Mouse (Mus musculus) lung, postnatal 14 days (tissue): ENCODE measurements around the gene Rnf113a1.
A peak's percentile ranks its signal among the peaks of the same experiment; 100 is the strongest.
"Not testable (repeated sequence)": the region's sequence is repeated elsewhere in the genome, so short reads cannot be mapped to it uniquely, and the experiment has no call there.

ENCODE experiments used
- DNase-seq: peaks from one replicate; pipeline ENCODE4 v3.0.0; 2021

Rnf113a1 gene

DNA sequence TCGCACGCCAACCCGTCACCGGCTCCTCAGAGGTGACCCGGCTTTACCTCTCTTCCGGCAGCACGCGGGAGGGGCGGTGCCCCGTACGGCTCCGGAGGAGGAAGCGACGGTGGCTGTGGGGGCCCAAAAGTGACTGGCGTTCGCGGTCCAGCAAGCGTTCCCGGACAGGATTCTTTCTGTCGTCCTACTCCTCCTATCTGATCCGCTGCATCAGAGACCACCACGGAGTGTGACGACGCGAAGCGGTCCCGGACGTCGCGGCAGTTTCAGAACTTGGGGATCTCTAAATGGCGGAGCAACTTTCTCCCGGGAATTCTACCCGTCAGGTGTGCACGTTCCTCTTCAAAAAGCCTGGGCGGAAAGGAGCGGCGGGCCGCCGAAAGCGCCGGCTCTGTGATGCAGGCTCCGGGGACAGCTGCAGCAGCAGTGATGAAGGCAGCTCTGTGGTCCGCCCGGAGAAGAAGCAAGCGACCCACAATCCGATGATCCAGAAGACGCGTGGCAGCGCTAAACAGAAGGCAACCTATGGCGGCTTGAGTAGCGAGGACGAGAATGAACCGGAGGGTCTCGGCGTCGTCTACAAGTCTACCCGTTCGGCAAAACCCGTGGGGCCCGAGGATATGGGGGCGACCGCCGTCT, at the start of gene Rnf113a1, which contains the start of gene Ndufa1:
Rnf113a1 (plus strand) TSS at position 141 of the 639 bp plus-strand sequence.
Ndufa1 (minus strand) TSS at position 59 of the 639 bp plus-strand sequence.
- DNase-seq: peak; percentile 78

DNA sequence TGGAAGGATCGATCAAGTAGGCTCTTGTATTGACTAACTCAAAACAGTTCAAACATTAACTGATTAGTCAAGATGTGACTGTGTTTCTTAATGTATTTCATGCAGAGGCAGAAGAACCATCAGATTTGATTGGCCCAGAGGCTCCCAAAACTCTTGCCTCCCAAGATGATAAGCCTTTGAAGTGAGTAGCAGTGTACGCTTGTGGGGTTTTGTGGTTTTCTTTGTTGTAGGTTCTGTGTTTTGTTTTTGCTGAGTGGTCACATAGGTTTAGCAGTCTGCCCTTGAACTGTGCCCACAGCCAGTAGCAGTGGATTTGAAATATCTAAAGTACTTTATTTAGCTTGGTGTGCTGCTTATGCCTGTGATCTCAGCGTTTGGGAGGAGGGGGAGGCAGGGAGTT, 49.3 kb upstream of the Rnf113a1 start:
- no peak for DNase-seq

DNA sequence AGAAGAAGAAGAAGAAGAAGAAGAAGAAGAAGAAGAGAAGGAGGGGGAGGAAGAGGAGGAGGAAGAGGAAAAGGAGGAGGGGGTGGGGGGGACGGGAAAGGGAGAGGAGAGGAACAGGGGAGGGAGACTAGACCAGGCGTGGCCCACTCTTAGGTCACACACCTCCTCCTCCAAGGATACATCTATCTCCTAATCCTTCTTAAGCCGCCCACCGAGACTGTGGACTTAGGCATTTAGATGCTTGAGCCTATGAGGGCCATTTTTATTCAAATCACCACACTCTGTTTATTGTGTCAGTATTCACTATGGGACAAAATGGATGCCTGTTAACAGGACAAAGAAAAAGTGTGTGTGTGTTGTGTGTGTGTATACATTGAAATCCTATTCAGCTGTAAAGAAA, 46.5 kb upstream of the Rnf113a1 start:
- not testable (repeated sequence) for DNase-seq

- peak; percentile 17 for DNase-seq
Measured at GRCm38 (mm10) chrX:37144954-37145353, 46.1 kb upstream of the Rnf113a1 start.

DNA sequence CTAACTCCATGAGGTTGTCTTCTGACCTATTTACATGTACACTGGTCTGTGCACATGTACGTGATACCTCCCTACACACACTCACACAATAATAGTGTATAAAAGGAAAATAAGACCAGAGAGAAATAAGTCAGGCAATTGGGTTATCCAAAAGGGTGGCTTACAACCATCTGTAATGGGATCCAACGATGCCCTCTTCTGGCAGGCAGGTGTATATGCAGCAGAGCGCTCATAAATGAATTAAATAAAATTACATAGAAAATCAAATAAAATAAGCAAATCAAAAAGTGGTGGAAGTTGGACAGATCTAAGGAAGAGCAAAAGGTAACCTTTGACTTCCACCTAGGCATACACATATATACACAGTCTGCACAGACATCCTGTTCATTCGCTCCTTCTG, 33.2 kb upstream of the Rnf113a1 start:
- DNase-seq: peak; percentile 1

DNA sequence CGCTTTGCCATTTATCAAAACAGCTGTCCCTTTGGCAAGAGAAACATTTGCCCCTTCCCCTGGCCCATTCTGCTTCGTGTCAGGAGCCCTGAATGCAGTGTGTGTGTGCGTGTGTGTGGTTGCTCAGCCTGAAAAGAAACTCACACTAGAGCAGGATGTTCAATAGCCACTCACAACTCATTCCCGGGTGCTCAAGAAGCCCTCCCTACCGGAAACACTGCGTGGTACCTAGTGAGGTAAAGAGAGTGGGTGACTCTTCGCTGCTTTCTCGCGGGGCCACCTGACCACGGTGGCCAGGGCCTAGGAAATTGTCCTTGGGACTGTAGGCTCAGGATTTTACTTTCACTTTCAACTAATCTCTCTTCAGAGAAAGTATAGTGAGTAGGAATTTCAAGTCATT, 29.9 kb upstream of the Rnf113a1 start:
- DNase-seq: no peak

DNA sequence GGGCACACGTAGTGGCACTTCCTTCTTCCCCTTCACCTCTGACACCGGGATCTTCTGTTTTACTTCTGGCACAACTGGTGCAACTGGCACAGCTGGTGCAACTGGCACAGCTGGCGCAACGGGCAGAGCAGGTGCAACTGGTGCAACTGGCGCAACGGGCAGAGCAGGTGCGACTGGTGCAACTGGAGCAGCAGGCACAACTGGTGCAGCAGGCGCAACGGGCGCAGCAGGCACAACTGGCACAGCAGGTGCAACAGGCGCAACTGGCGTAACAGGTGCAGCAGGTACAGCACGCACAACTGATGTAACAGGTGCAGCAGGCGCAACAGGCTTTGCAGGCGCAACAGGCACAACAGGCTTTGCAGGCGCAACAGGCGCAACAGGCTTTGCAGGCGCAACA, 27.9 kb upstream of the Rnf113a1 start:
- DNase-seq: no peak

- DNase-seq: peak; percentile 43
Measured at GRCm38 (mm10) chrX:37167085-37167484, 24.0 kb upstream of the Rnf113a1 start.

DNA sequence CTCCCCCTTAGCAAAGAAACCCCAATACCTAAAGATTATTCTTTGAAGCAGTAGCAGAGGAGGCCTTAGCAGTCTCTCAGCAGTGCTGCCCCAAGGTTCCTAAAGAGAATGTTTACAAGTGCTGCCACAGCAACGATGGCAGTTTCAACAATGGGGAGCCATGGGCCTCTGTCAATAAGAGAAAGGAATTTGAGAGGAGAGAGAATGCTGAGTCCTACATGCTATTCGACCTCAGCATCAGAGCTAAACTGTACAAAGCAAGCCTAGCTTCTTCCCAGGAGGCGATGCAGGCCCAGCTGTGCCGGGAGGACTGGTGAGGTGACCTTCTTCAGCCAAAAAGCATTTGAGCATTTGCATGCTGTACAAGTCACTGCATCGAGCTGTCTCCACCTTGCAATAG, 22.3 kb upstream of the Rnf113a1 start, which contains the start of gene Akap14:
Akap14 (minus strand) TSS at position 101 of the 400 bp plus-strand sequence.
- DNase-seq: no peak

GRCm38 (mm10) chrX:37184401-37184800, 6.6 kb upstream of the Rnf113a1 start:
- DNase-seq: not testable (repeated sequence)

GRCm38 (mm10) chrX:37190755-37191104, 315 bp upstream of the Rnf113a1 start:
- no peak for DNase-seq

GRCm38 (mm10) chrX:37191744-37192379, 817 bp downstream of the Rnf113a1 start:
- no peak for DNase-seq

- no peak for DNase-seq
Measured at GRCm38 (mm10) chrX:37198676-37199075, 7.6 kb downstream of the Rnf113a1 start.

DNA sequence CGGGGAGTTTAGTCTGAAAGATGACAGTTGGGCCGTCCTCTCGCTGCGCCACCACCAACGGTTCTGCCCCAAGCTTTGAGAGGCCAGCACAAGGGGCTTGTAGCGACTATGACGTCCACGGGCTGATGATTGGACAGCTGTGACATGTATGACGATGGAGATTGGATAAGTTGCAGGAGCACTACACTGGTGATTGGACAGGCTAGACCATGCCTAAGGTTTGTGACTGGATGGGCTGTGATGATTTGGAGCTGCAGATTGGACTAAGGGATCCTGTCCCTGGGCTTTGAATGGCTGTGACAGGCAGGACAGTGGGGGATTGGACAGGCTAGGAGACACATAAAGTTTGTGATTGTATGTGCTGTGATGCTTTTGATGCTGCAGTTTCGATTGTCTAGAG, 19.9 kb downstream of the Rnf113a1 start, which contains the start of gene Gm9:
Gm9 (minus strand) TSS at position 101 of the 400 bp plus-strand sequence.
- no peak for DNase-seq

DNA sequence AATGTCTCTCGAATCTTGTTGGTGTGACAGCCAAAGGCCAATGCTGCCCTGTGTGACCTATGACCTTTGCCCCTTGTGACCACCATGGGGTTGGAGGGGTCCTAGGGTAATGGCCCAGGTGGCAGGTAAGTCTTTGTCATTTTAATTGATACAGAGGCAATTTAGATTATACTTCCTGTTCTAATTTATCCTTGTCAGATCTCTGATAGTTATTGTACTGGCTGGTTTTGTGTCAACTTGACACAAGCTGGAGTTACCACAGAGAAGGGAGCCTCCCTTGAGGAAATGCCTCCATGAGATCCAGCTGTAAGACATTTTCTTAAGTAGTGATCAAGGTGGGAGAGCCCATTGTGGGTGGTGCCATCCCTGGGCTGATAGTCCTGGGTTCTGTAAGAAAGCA, 31.1 kb downstream of the Rnf113a1 start, which contains the start of gene Rhox1:
Rhox1 (minus strand) TSS at position 101 of the 400 bp plus-strand sequence.
- not testable (repeated sequence) for DNase-seq
